Mouse (Mus musculus) heart, postnatal 0 days (tissue): ENCODE data around the gene Alg9. TPM values are rescaled to one million over a fixed set of nuclear protein-coding genes. Genes with fewer than 3 reads are reported as not detected.

Experiments used
- ATAC-seq: fragments of 200-750 bp; cut with Nextera tagmentation; 2 replicates; pipeline ENCODE4 v1.8.0; 2017; ENCODE audit warnings: low read depth, moderate number of reproducible peaks, moderate library complexity; ENCODE audit not compliant: insufficient read depth
- DNase-seq: peaks from one replicate; pipeline ENCODE4 v3.0.0-alpha.2; 2016; ENCODE audit warnings: low spot score
- H3K27ac ChIP-seq: fragments of 300-500 bp; sonication (generic); 2 replicates; pipeline ENCODE4 v1.5.1; 2014; ENCODE audit warnings: low read depth, mild to moderate bottlenecking
- H3K27me3 ChIP-seq: fragments of 300-500 bp; sonication (generic); 2 replicates; pipeline ENCODE4 v1.6.1; 2014; ENCODE audit warnings: low read length, mixed read lengths; ENCODE audit not compliant: control insufficient read depth, insufficient read depth
- H3K36me3 ChIP-seq: fragments of 300-500 bp; sonication (generic); replicated peaks from 2 replicates; pipeline ENCODE4 v1.6.1; 2014; ENCODE audit warnings: low read length, mixed read lengths; ENCODE audit not compliant: control insufficient read depth, insufficient read depth
- H3K4me1 ChIP-seq: fragments of 300-500 bp; sonication (generic); 2 replicates; pipeline ENCODE4 v1.6.1; 2014; ENCODE audit warnings: antibody characterized with exemption; ENCODE audit not compliant: control insufficient read depth, insufficient read depth
- H3K4me2 ChIP-seq: fragments of 300-500 bp; sonication (generic); 2 replicates; pipeline ENCODE4 v1.6.1; 2014; ENCODE audit warnings: low read depth, mild to moderate bottlenecking, low read length, moderate library complexity
- H3K4me3 ChIP-seq: fragments of 300-500 bp; sonication (generic); 2 replicates; pipeline ENCODE4 v1.5.1; 2014; ENCODE audit warnings: low read depth, low read length
- H3K9ac ChIP-seq: fragments of 300-500 bp; sonication (generic); replicated peaks from 2 replicates; pipeline ENCODE4 v1.6.1; 2014; ENCODE audit warnings: low read depth, low read length, mixed read lengths
- H3K9me3 ChIP-seq: fragments of 300-500 bp; sonication (generic); replicated peaks from 2 replicates; pipeline ENCODE4 v1.6.1; 2016; ENCODE audit warnings: low read length; ENCODE audit not compliant: control insufficient read depth
- CTCF ChIP-seq: IDR thresholded peaks from 2 replicates; pipeline ENCODE4 v1.5.1; 2016; ENCODE audit warnings: antibody characterized with exemption, control low read depth, low read depth
- EP300 ChIP-seq: IDR thresholded peaks from 2 replicates; pipeline ENCODE4 v1.6.1; 2016; ENCODE audit warnings: antibody characterized with exemption, low read depth
- WGBS: fragments of 180-500 bp; shearing (Covaris S2); extraction: QIAGEN DNeasy Blood & Tissue Kit; methylation state at CpG from one replicate; pipeline ENCODE4 v1.1.7; 2014; 5-methylcytosine and 5-hydroxymethylcytosine counted together
- polyA plus RNA-seq: library from polyadenylated mRNA; unstranded; fragments of >200 nt; fragmentation: Nextera tagmentation; extraction: Ambion mirVana; gene quantifications from 2 replicates; pipeline ENCODE4 v1.2.1, GENCODE M21; 2015
- total RNA-seq: library from RNA; depleted of rRNA; stranded (reverse); fragments of >200 nt; gene quantifications from 2 replicates; pipeline ENCODE4 v1.2.3, GENCODE M21; 2014; ENCODE audit warnings: low replicate concordance

Alg9 gene
- total and polyA plus RNA-seq, 2 experiments from 2014 or later, result 11.4 to 23.9 TPM

DNA sequence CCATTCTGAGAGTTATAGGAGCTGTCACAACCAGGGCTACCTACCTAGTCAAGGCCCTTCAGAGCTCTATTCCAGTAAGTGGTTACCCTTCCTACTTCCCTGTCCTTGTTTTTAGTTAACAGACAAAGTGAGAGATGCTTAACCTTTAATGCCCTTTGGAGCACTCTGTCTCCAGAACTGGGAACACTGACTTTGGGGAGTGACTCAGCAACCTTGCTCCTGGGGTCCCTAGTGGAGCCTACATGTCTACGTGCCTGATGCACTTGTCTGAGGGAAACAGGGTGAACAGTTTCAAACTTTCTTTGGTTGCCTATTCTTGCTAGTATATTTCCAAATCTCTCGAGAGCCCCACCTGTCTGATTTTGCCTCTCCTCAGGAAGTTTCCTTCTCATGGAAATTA, 32.1 kb upstream of the Alg9 start:
- H3K36me3 ChIP-seq, result no peaks in the 10 kb centered on the region
- peak overlapping the region; percentile 41; the same call in 1 of the 2 replicates for H3K27ac ChIP-seq
- H3K4me2 ChIP-seq, result no peak overlapping the region
- H3K27me3 ChIP-seq, result no peaks in the 10 kb centered on the region
- no peak overlapping the region for H3K9ac ChIP-seq
- H3K4me3 ChIP-seq, result no peak overlapping the region
- no peak for ATAC-seq
- TF ChIP-seq EP300, result no peak
- TF ChIP-seq CTCF, result no peak
- WGBS, result 56% methylated on average over 2 of the region's 2 CpGs
- peaks cover 22% of the 10 kb centered on the region; the same call in 1 of the 2 replicates for H3K4me1 ChIP-seq
- DNase-seq, result no peak
- no peaks in the 10 kb centered on the region for H3K9me3 ChIP-seq

- Histone ChIP-seq H3K4me1 (peaks cover 26% of the 10 kb centered on the region; the same call in 1 of the 2 replicates), H3K4me2 (peak overlapping the region; percentile 61), H3K9me3 (no peaks in the 10 kb centered on the region), H3K4me3 (peak overlapping the region; percentile 47), H3K9ac (peak overlapping the region; percentile 64), H3K27me3 (no peaks in the 10 kb centered on the region), H3K27ac (peak overlapping the region; percentile 83), H3K36me3 (no peaks in the 10 kb centered on the region)
- TF ChIP-seq CTCF, result no peak
- TF ChIP-seq EP300, result no peak
- DNase-seq (no peak), ATAC-seq (no peak)
- 20% methylated on average over 7 of the region's 7 CpGs for WGBS
These were observed 29.0 kb upstream of the Alg9 start for GRCm38 (mm10) chr9:50745806-50746205.

GRCm38 (mm10) chr9:50746214-50746677, 28.6 kb upstream of the Alg9 start, which contains the start of gene 2310030G06Rik:
Gene 2310030G06Rik, minus strand, starts transcription at chr9:50746536.
- WGBS, result 4% methylated on average over 19 of the region's 19 CpGs
- no peaks in the 10 kb centered on the region for H3K27me3 ChIP-seq
- DNase-seq (peak; percentile 53), ATAC-seq (peak; percentile 48; the same call in 1 of the 2 replicates)
- peaks cover 26% of the 10 kb centered on the region; the same call in 1 of the 2 replicates for H3K4me1 ChIP-seq
- TF ChIP-seq EP300 (no peak), CTCF (peak; percentile 20; the same call in 1 of the 2 replicates)
- H3K27ac ChIP-seq, result peak within 1 kb of the TSS; percentile 83
- peak within 1 kb of the TSS; percentile 61 for H3K4me2 ChIP-seq
- peak within 1 kb of the TSS; percentile 47 for H3K4me3 ChIP-seq
- peak within 1 kb of the TSS; percentile 64 for H3K9ac ChIP-seq
- no peaks in the 10 kb centered on the region for H3K9me3 ChIP-seq
- no peaks in the 10 kb centered on the region for H3K36me3 ChIP-seq

DNA sequence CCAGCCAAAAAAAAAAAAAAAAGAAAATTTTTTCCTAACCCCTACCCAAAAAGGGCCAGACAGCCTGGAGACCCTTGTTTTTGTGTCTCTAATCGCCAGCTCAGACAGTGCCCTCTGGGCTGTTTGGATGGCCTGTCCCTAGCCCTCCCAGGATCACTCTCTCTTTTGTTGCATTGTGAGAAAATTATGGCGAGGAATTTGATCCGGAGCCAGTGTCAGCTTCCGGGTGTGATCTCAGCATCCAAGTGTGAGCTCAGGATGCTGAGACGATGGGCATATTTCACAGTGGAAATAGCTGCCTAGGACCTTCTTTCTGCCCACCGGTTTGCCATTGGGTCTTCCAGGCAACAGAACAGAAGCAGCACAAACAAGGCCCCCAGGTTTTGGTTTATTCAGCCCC, 24.1 kb upstream of the Alg9 start:
- peak overlapping the region; percentile 86 for H3K4me2 ChIP-seq
- H3K4me1 ChIP-seq, result peaks cover 21% of the 10 kb centered on the region; the same call in 1 of the 2 replicates
- H3K9ac ChIP-seq, result peak overlapping the region; percentile 81; the same call in 1 of the 2 replicates
- DNase-seq, result no peak
- H3K27me3 ChIP-seq, result no peaks in the 10 kb centered on the region
- 19% methylated on average over 6 of the region's 6 CpGs for WGBS
- ATAC-seq, result no peak
- no peaks in the 10 kb centered on the region for H3K9me3 ChIP-seq
- peak overlapping the region; percentile 74 for H3K4me3 ChIP-seq
- no peak for TF ChIP-seq CTCF
- TF ChIP-seq EP300, result no peak
- peaks cover under 1% of the 10 kb centered on the region; the same call in 1 of the 2 replicates for H3K36me3 ChIP-seq
- peak overlapping the region; percentile 99 for H3K27ac ChIP-seq

- peak within 1 kb of the TSS; percentile 86 for H3K4me2 ChIP-seq
- H3K27ac ChIP-seq, result peak within 1 kb of the TSS; percentile 99
- no peaks in the 10 kb centered on the region for H3K27me3 ChIP-seq
- peak within 1 kb of the TSS; percentile 74 for H3K4me3 ChIP-seq
- no peak for ATAC-seq
- DNase-seq, result no peak
- H3K4me1 ChIP-seq, result peaks cover 21% of the 10 kb centered on the region; the same call in 1 of the 2 replicates
- peak within 1 kb of the TSS; percentile 81 for H3K9ac ChIP-seq
- WGBS, result 28% methylated on average over 22 of the region's 22 CpGs
- TF ChIP-seq EP300 (no peak), CTCF (no peak)
- peaks cover 7% of the 10 kb centered on the region for H3K36me3 ChIP-seq
- no peaks in the 10 kb centered on the region for H3K9me3 ChIP-seq
These were observed 23.5 kb upstream of the Alg9 start, which contains the start of gene Cryab for GRCm38 (mm10) chr9:50751323-50751722. Gene Cryab, plus strand, starts transcription at chr9:50751325.
